Mouse (Mus musculus): ENCODE results near the gene Sox8.
A peak's percentile ranks its signal among the peaks of the same experiment; 100 is the strongest.

Sox8 gene

DNA sequence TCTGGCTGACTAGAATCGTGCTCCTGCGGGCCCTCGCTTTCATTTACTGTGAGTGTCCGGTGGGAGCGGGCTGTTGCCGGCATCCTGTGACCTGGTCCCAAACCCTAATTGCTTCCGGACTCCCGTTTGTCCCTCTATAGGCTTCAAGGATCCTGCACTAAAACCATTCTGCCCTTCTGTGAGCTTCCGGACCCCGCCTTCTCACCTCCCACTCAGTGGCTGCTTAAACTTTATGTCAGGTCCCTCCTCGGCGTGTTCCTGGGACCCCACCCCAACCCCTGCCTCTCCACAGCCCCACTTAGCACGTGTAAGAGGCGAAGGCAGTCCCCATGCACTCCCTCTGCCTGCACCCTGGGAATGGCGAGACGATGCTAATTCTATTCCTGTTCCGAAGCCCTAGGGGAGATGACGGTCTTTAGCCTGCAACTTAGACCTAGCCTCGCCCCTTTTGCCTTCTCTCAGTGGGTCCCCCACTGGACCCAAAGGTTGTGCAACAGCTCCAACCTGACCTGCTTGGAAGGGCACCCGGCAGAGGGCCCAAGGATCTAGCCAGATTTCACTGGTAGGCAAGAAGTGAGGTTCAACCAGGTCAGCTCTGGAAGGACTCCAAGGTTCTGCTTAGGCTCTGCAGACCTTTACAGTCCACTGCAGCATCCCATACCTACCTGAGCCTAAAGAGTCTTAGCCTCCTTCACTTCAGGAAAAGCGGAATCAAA, 9.0 kb upstream of the Sox8 start:
- DNase-seq (ENCODE audit: low read depth, low spot score) = no peak

DNA sequence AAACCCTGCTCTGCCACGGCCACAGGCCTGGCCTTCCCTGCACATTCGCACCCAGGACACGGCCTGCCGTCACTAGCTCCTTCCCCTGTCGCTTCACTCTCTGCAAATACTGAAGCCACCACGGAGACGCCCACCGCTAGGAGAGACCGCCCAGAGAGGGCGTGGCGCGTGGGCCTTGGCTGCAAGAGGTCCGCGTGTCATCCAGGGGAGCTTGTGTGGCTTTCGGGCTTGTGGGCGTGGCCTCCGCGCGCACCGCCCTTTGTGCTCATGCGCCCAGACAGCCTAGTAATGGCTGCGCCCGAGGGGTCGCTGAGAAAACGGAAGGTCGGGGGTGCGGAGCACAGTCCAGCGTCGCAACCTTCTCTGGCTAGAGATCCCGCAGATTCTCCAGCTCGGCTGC, 8.4 kb upstream of the Sox8 start, which contains the start of gene Lmf1:
TSS of gene Lmf1 (plus strand) at position 166 of the 400 bp plus-strand sequence.
- peak; percentile 98 for DNase-seq (ENCODE audit: low read depth, low spot score)

DNA sequence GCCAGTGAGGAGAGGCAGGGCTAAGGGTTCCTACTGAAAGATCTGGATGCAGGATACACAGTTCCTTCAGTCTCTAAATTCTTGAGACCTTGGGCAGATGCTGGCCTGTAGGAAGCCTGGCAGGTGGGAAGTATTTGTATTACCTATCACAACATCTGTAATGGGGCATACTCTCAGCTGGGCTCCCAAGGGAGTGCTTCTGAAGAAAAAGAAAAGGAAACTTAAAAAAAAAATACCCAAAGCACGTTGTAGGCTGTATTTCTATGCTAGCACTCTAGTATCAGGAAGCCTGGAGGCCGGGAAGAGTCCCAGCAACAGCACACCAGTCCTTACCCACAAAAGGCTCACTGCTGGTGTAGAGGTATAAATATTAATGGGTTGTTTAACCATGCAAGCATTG, 7.2 kb upstream of the Sox8 start:
- no peak for DNase-seq (ENCODE audit: low read depth, low spot score)

DNA sequence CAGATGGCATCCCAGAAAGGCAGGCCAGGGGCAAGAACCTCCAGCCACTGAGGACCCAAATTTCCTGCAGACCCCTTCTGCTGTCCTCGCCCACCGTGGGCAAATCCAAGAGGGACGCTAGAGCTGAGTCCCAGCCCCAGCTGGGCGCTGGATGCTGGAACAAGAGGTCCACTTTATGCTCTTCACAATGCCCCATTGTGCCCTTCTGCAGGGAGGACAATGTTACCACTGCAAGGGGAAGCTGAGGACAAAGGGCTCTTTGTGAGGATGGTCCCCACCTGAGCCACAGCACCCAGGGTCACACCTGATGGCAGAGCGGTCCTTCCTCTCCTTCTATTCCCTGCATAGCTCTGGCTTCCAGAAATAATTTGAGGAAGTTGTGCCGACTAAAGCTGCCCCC, 6.8 kb upstream of the Sox8 start:
- no peak for DNase-seq (ENCODE audit: low read depth, low spot score)

DNA sequence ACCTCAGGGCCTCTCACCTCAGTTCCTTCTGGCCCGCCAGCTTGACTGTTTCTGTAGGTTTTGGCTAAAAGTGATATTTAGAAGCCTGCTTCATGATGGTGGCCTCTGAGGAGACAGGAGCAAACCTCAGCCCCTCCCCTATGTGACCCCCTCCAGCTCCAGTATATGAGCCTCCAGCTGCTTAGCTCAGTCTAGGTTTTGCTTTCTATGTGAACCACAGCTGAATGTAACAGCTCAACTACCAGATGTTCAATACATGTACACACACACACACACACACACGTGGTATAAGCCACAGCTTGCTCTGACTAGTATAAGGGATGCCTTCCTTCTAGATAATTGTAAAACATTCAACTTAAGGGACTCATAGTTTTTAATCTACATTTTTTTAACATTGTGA, 5.5 kb upstream of the Sox8 start:
- DNase-seq (ENCODE audit: low read depth, low spot score) = no peak

DNA sequence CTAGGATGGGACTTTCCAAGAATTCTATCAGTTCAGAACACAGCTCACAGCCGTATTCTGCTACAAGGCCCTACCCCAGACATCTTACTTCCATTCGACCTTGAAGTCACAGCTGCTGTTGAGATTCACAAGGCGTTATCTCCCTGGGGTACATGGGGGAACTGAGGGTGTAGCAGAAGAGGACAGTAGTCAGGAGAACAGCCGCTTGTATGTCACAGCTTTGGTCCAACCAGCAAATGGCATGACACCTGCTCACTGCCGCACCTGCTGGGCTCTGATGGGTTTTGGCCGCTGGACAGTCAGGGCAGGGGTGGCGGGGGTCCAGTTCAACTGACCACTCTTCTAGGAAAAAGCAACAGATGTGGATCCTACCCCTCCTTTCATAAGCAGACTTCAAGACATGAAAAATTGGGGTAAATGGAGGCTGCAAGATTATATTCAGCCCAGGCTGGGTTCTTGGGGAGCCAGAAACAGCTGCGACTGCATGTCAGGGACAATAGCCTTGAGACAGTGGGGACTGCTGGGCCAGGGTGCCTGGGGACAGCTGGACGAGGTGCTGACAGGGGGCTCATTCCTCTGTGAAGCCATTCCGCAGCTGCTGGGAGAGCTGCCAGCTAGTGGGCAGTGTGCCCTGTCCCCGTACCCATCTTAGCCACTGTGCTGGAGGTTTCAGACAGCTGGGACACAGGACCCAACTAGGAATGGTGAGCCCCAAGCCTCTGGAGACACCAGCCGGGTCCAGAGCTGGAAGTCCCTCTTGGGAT, 4.9 kb upstream of the Sox8 start:
- no peak for DNase-seq (ENCODE audit: low read depth, low spot score)

DNA sequence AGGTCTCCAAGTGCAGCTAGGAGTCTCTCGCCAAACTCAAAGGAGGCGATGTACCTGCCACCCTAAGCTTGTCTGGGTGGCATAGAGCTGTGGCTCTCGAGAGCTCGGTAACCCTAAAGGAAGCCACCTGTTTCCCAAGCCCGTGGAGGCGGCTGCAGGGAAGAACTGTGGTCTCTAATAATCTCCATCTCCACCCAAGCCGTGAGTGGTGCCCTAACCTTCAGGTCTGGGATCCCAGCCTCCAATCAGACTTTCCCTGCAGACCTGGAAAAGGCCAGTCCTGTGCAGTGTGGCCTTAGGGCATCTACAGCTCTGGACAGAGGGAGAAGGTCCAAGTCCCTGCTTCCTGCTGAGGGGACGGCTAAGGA, 951 bp upstream of the Sox8 start:
- peak; percentile 36 for DNase-seq (ENCODE audit: low read depth, low spot score)

DNA sequence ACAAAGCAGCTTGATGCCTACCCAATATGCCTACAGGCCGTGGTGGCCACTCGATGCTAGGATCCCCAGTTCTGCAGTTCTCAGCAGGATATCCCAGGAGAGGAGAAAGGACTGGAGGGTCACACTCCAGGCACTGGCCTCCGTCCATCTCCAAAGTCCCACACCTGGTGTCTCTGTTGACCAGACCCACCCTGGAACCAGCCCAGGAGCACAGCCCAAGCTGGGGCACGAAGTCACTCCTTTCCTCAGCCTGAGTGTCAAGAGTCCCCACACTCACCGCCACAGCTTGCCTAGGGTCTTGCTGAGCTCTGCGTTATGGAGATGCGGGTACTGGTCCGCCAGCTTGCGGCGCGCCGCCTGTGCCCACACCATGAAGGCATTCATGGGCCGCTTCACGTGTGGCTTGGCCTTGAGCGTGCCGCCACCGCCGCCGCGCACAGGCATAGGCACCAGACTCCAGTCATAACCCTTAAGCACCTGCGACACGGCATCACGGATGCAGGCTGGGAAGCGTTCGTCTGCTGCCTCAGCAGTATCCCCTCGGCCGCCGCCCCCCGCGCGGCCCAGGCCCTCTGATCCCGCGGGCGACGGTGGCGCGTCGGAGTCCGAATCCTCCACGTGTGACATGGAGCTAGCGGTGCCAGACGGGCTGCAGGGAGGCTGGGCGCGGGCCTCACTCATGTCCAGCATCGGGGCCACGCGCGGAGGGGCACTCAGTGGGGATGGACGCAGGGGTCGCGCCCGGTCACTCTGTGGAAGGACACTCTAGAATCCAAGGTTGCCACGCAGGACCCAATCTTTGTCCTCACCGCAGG, 446 bp downstream of the Sox8 start:
- DNase-seq (ENCODE audit: low read depth, low spot score) = peak; percentile 18

DNA sequence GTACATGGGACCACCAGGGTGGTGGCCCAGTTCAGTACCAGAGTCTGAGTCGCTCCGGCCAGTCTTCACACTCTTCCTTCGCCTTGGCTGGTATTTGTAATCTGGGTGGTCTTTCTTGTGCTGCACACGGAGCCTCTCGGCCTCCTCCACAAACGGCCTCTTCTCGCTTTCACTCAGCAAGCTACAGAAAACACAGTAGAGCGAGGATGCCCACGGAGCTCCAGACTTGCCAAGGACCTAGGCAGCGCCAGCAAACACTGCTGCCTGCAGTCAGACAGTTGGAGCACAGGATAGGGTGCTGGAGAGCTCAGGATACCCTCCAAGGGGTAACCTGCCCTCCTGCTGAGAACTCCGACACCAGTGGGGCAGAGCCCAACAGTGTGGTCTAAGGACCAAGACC, 1.6 kb downstream of the Sox8 start:
- DNase-seq (ENCODE audit: low read depth, low spot score) = no peak

DNA sequence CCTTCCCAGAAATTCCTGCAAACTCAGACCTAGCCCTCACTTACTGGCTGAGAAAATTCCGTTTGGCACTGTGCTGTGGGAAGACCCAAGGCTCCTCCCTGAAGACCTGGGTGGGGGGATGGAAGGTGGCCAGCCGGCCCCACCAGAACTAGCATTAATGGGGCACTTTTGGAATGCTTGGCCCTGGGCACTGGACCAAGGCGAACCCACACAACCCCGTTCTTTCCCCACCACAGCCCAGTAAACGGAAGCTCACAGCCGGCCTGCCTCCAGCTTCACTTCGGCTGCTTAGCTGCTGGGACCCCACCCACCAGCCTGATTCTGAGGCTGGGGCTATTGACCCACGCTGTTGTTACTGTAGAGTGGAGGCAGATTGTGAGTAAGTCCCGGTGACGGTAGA, 2.3 kb downstream of the Sox8 start:
- no peak for DNase-seq (ENCODE audit: low read depth, low spot score)

DNA sequence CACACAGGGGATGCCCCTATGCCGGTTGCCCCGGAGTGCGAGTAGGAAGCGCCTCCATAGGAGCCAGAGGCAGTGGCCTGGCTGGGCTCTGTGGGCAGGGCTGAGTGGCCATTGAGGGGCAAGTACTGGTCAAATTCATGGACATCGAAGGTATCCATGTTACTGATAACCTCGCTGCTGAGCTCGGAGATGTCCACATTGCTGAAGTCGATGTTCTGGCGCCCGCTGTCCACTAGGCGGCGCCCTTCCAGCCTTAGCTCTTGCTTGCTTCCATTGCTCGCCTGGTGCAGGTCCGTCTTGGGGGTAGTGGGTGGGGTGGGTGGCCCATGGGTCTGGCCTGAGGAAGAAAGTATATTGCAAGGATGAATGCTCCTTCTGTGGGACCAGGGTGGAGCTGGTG, 2.7 kb downstream of the Sox8 start:
- DNase-seq (ENCODE audit: low read depth, low spot score) = peak; percentile 71

DNA sequence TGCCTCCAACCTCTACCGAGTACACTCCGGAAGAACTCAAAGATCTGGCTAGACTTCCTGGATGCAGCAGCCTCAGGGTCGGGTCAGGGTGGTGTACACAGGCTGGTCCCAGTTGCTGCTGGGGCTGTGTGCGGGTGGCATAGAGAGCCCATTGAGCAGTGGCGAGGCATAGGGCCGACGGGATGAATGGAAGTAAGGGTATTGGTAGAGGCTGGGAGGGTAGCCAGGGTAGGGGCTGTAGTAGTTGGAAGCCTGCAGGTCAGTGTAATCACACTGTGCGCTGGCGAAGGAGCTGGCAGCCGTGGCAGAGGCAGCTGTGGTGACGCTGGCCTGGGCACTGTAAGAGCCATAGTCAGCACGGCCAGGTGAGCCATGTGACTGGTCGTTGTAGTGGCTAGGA, 3.2 kb downstream of the Sox8 start:
- DNase-seq (ENCODE audit: low read depth, low spot score) = no peak

DNA sequence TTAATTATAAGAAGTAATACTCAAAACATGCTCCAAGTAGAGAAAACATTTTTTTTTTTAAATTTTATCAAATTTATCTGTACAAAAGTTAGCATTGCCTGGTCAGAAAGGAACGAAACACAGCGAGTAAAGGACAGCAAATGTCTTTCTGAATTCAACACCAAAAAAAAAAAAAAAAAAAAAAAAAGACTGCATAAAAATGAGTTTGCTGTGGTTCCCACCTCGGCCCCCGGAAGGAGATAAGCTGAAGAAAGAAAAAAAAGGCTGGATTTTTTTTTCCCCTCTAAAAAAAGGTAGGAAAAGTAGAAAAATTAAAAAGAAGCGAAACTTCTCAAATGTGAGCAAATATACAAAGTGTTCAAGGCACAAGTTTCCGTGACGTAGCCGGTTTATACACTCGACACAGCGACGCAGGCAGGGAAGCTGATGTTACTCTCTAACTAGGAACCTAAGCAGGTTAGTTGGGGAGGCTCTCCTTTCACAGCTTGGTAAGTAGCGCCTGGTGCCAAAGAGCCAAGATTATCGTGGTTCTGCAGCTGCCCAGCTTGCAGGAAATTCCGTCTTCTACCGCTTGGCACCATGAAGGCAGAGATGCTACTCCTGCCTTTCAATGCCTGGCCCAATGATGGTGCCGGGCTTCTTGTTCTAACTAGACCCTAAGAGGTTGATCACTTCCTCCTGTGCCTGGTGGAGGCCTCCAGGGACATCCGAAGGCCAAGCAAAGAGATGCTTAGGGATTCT, 4.5 kb downstream of the Sox8 start:
- no peak for DNase-seq (ENCODE audit: low read depth, low spot score)

DNA sequence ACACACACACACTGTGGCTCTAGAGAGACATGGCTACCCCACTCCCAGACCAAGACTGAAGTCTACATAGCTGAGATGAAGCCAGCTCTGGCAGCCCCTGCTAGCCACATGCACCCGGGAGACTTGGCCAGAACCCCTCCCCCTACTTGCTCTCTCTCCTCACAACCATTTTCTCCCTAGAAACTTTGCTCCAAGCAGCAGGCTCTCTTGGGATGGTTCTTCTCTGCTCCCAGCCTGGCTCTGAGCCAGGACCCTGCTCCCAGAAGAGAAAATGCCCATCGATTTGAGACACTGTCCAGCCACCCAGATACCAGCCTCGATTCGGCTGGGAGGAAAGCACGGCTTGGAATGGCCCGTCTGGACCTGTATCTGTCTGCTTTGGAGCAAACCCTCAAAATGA, 5.2 kb downstream of the Sox8 start:
- no peak for DNase-seq (ENCODE audit: low read depth, low spot score)

DNA sequence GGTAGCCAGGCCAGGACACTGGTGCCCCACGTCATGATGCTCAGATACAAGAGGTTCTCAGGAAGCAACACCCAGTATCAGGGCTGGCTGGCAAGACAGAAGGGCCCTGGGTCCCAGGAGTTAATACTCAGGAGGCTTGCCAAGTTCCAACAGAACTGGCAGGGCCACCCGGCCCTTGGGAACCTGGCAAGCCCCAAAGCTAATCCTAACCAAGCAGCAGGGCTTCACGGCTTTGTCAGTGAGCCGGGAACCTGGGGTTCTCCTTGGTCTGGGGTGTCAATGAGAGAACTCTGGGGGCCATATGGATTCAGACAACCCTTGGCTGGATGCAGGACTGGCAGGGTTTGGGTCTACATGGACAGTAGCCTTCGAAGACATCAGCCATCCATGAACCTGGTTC, 6.0 kb downstream of the Sox8 start:
- no peak for DNase-seq (ENCODE audit: low read depth, low spot score)

DNA sequence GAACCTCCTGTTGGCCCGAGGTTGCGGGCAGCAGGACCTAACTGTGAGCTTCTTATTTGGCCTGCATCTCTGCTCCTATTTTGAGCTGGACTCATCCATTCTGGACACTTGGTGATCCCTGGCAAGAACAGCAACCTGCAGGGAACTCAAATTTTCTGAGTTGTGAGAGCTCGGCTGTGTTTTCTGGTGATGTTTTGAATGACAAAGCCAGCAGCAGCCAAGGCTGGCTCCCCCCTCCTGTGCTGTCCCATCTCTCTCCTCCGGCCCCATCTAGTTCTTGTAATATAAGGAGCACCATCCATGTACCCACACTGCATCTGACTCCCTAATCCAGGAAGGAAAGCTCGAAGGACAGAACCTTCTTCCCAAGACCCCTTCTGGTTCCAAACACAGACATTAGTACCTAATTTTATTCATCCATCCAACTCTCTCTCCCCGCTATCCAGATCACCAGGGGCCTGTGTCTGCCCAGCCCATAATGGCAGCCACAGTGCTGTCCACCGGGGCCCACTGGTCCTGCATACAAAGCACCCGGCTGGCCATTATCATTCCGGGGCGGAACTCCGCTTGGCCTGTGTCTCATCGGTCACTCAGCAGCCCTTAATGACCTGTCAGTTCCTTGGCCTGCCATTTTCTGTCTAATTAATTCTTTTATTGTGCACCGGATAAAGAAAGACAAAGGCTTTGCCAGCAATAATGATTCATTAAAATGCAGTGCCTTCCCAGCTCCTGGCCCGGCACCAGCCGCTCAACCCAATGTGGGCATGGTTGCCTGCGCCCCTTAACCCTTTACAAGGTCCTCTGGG, 9.1 kb downstream of the Sox8 start:
- DNase-seq (ENCODE audit: low read depth, low spot score) = no peak

DNA sequence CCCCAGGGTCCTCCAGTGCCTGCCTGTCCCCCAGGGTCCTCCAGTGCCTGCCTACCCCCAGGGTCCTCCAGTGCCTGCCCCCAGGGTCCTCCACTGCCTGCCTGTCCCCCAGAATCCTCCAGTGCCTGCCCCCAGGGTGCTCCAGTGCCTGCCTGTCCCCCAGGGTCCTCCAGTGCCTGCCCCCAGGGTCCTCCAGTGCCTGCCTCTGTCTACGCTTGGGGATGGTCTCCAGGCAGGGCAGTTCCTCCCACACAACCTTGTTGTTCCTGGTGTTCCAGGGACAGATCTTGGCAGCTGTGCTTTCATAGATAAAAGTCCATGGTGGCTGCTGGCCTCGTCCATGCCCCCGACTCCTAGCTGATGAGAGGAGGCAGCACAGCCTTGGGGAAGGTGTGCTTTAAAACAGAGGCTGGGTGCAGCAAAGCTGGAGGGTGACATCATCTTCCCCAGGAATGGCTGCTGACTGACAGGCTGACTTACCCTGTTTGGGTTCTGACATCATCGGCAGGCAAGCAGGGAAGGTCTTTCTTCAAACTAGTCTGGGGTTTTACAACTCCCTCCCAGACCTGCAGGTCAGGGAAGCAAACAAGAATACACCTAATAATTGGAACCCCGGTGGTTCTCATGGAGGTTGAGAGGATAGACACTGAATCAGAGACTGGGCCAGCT, 9.8 kb downstream of the Sox8 start:
- no peak for DNase-seq (ENCODE audit: low read depth, low spot score)

DNA sequence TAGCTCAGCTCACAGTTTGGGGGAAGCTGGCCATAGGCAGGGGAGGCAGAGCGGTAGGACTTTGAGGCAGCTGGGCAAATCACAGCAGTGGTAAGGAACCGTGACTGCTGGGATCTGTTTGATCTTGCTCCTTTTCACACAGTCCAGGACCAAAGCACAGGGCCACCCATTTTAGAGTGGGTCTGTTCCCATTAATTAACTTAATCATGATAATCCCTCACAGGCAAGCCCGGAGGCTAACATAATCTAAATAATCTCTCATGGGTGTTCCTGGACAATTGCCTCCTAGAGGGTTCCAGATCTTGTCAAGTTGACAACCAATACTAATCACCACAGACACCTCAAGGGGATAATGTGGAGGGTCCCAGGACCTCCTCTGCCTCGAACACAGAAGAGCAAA, 10.9 kb downstream of the Sox8 start:
- no peak for DNase-seq (ENCODE audit: low read depth, low spot score)

DNA sequence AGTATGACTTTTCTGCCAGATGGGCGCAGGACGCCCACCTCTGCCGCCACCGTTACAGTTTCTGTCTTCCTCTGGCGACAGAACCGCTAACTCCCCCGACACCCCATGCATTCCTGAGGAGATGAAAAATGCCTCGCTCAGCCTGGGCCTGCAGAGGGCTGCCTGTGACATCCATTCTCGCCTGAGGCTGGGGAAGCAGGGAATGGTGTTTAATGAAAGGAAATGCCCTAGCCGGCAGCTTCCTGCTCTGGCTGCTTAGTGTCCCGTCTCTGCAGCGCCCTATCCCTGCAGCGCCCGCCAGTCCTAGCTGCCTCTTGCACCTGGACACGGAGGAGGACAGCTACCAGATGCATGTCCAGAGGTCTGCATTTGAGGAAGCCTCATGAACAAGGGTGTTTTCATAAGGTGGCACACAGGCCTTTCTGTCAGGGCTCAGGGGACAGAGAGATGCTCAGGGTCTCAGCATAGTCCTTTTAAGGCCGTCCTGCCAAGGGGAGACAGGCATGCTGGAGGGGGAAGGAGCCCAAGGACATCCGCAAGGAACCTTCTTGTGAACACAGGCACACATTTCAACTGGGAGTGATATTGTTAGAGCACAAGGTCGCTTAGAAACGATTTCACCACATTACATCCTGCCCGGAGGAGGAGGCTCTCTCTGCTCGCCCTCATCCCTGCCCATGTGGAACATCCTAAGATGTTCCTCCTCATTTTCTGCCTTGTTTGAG, 13.7 kb downstream of the Sox8 start:
- no peak for DNase-seq (ENCODE audit: low read depth, low spot score)
